Mouse (Mus musculus) heart, postnatal 0 days (tissue): ENCODE results near the gene Kl. TPM values are rescaled to one million over a fixed set of nuclear protein-coding genes. Genes with fewer than 3 reads are reported as not detected.
A peak's percentile ranks its signal among the peaks of the same experiment; 100 is the strongest.

Experiments
- ATAC-seq: fragments of 200-750 bp; cut with Nextera tagmentation; 2 replicates; pipeline ENCODE4 v1.8.0; 2017; ENCODE audit warnings: low read depth, moderate number of reproducible peaks, moderate library complexity; ENCODE audit not compliant: insufficient read depth
- DNase-seq: peaks from one replicate; pipeline ENCODE4 v3.0.0-alpha.2; 2016; ENCODE audit warnings: low spot score
- H3K27ac ChIP-seq: fragments of 300-500 bp; sonication (generic); 2 replicates; pipeline ENCODE4 v1.5.1; 2014; ENCODE audit warnings: low read depth, mild to moderate bottlenecking
- H3K27me3 ChIP-seq: fragments of 300-500 bp; sonication (generic); 2 replicates; pipeline ENCODE4 v1.6.1; 2014; ENCODE audit warnings: low read length, mixed read lengths; ENCODE audit not compliant: control insufficient read depth, insufficient read depth
- H3K36me3 ChIP-seq: fragments of 300-500 bp; sonication (generic); replicated peaks from 2 replicates; pipeline ENCODE4 v1.6.1; 2014; ENCODE audit warnings: low read length, mixed read lengths; ENCODE audit not compliant: control insufficient read depth, insufficient read depth
- H3K4me1 ChIP-seq: fragments of 300-500 bp; sonication (generic); 2 replicates; pipeline ENCODE4 v1.6.1; 2014; ENCODE audit warnings: antibody characterized with exemption; ENCODE audit not compliant: control insufficient read depth, insufficient read depth
- H3K4me2 ChIP-seq: fragments of 300-500 bp; sonication (generic); 2 replicates; pipeline ENCODE4 v1.6.1; 2014; ENCODE audit warnings: low read depth, mild to moderate bottlenecking, low read length, moderate library complexity
- H3K4me3 ChIP-seq: fragments of 300-500 bp; sonication (generic); 2 replicates; pipeline ENCODE4 v1.5.1; 2014; ENCODE audit warnings: low read depth, low read length
- H3K9ac ChIP-seq: fragments of 300-500 bp; sonication (generic); replicated peaks from 2 replicates; pipeline ENCODE4 v1.6.1; 2014; ENCODE audit warnings: low read depth, low read length, mixed read lengths
- H3K9me3 ChIP-seq: fragments of 300-500 bp; sonication (generic); replicated peaks from 2 replicates; pipeline ENCODE4 v1.6.1; 2016; ENCODE audit warnings: low read length; ENCODE audit not compliant: control insufficient read depth
- CTCF ChIP-seq: IDR thresholded peaks from 2 replicates; pipeline ENCODE4 v1.5.1; 2016; ENCODE audit warnings: antibody characterized with exemption, control low read depth, low read depth
- EP300 ChIP-seq: IDR thresholded peaks from 2 replicates; pipeline ENCODE4 v1.6.1; 2016; ENCODE audit warnings: antibody characterized with exemption, low read depth
- WGBS: fragments of 180-500 bp; shearing (Covaris S2); extraction: QIAGEN DNeasy Blood & Tissue Kit; methylation state at CpG from one replicate; pipeline ENCODE4 v1.1.7; 2014; 5-methylcytosine and 5-hydroxymethylcytosine counted together
- polyA plus RNA-seq: library from polyadenylated mRNA; unstranded; fragments of >200 nt; fragmentation: Nextera tagmentation; extraction: Ambion mirVana; gene quantifications from 2 replicates; pipeline ENCODE4 v1.2.1, GENCODE M21; 2015
- total RNA-seq: library from RNA; depleted of rRNA; stranded (reverse); fragments of >200 nt; gene quantifications from 2 replicates; pipeline ENCODE4 v1.2.3, GENCODE M21; 2014; ENCODE audit warnings: low replicate concordance

Kl gene
- total and polyA plus RNA-seq, 2 experiments from 2014 or later = 0.04 to 0.10 TPM

- H3K27ac ChIP-seq = no peak overlapping the region
- H3K36me3 ChIP-seq = no peaks in the 10 kb centered on the region
- 0 out of 2 replicates have a peak, but pooled peaks cover 3% of the 10 kb centered on the region for H3K4me1 ChIP-seq
- 3% methylated on average over 78 of the region's 89 CpGs for WGBS
- H3K9ac ChIP-seq = no peak overlapping the region
- peak; percentile 20 for ATAC-seq
- peak overlapping the region; percentile 51 for H3K4me3 ChIP-seq
- DNase-seq = no peak
- no peaks in the 10 kb centered on the region for H3K9me3 ChIP-seq
- peaks cover 50% of the 10 kb centered on the region for H3K27me3 ChIP-seq
- TF ChIP-seq CTCF (0 out of 2 replicates have a peak, but pooled peaks have one; percentile 12), EP300 (no peak)
- H3K4me2 ChIP-seq = peak overlapping the region; percentile 85
Measured at GRCm38 (mm10) chr5:150952669-150953521, 488 bp downstream of the Kl start.

GRCm38 (mm10) chr5:150954791-150955190 lies 2.4 kb downstream of the Kl start:
- WGBS = 86% methylated on average over 9 of the region's 9 CpGs
- no peak overlapping the region for H3K4me2 ChIP-seq
- no peak overlapping the region for H3K9ac ChIP-seq
- H3K27me3 ChIP-seq = peaks cover 48% of the 10 kb centered on the region
- no peak for DNase-seq
- no peak overlapping the region for H3K27ac ChIP-seq
- H3K9me3 ChIP-seq = no peaks in the 10 kb centered on the region
- H3K4me3 ChIP-seq = no peak overlapping the region
- no peaks in the 10 kb centered on the region for H3K36me3 ChIP-seq
- 0 out of 2 replicates have a peak, but pooled peaks cover 3% of the 10 kb centered on the region for H3K4me1 ChIP-seq
- TF ChIP-seq CTCF = no peak
- no peak for TF ChIP-seq EP300
- ATAC-seq = no peak

- Histone ChIP-seq H3K9me3 (no peaks in the 10 kb centered on the region), H3K27ac (no peak overlapping the region), H3K4me2 (no peak overlapping the region), H3K27me3 (0 out of 2 replicates have a peak, but pooled peaks cover 6% of the 10 kb centered on the region), H3K4me1 (no peaks in the 10 kb centered on the region), H3K9ac (no peak overlapping the region), H3K4me3 (no peak overlapping the region), H3K36me3 (no peaks in the 10 kb centered on the region)
- ATAC-seq (no peak), DNase-seq (no peak)
- WGBS = 79% methylated on average over 1 of the region's 1 CpGs
- TF ChIP-seq CTCF (no peak), EP300 (no peak)
Measured at GRCm38 (mm10) chr5:150959861-150960260, 7.5 kb downstream of the Kl start.

GRCm38 (mm10) chr5:150961615-150962014 lies 9.2 kb downstream of the Kl start:
- Histone ChIP-seq H3K4me2 (no peak overlapping the region), H3K9ac (no peak overlapping the region), H3K4me1 (no peaks in the 10 kb centered on the region), H3K27me3 (no peaks in the 10 kb centered on the region), H3K4me3 (no peak overlapping the region), H3K36me3 (no peaks in the 10 kb centered on the region), H3K27ac (no peak overlapping the region), H3K9me3 (no peaks in the 10 kb centered on the region)
- no peak for DNase-seq
- TF ChIP-seq CTCF (no peak), EP300 (no peak)
- whole genome bisulfite sequencing = 59% methylated on average over 1 of the region's 1 CpGs
- ATAC-seq = no peak

- H3K27me3 ChIP-seq = no peaks in the 10 kb centered on the region
- no peak overlapping the region for H3K27ac ChIP-seq
- H3K4me1 ChIP-seq = no peaks in the 10 kb centered on the region
- no peak for TF ChIP-seq EP300
- TF ChIP-seq CTCF = no peak
- H3K4me3 ChIP-seq = no peak overlapping the region
- WGBS = 75% methylated on average over 1 of the region's 1 CpGs
- no peak overlapping the region for H3K4me2 ChIP-seq
- no peaks in the 10 kb centered on the region for H3K36me3 ChIP-seq
- H3K9me3 ChIP-seq = no peaks in the 10 kb centered on the region
- DNase-seq = no peak
- no peak for ATAC-seq
- H3K9ac ChIP-seq = no peak overlapping the region
Measured at GRCm38 (mm10) chr5:150962756-150963155, 10.3 kb downstream of the Kl start.
